21 mouse cellular contexts compared by ENCODE assay signal in genomic region chr13:93002456-93002855, GRCm38 (mm10).
A peak's percentile ranks its signal among the peaks of the same experiment; 100 is the strongest.
DNase-seq lines count a peak whose midpoint lies in the region; ATAC-seq and TF ChIP-seq lines count a peak whose summit lies in the region.
"Had no signal": no experiment of that assay in that cellular context is flagged by ENCODE, and none has a peak within 500 bp of the region (broad histone marks: within the 10 kb centered on the region; RNA-seq: fewer than 3 reads in every experiment).

No protein-coding gene starts in this region.

- no peak for TF ChIP-seq CTCF in cortical plate, adult 2 months (IDR thresholded peaks at IDR 0.05; ENCODE audit: extremely low read depth, insufficient read depth, low read length)

- peaks cover 1% of the 10 kb centered on the region; the same call in 1 of the 2 replicates for H3K4me1 ChIP-seq in cortical plate, adult 2 months (ENCODE audit: control insufficient read depth, insufficient read depth, low read length)
- H3K4me1 ChIP-seq: limb, embryonic 13.5 days; liver, embryonic 13.5 days; lung, embryonic 15.5 days had no signal

- DNase-seq in frontal cortex, postnatal 36 days (ENCODE audit: low spot score in 2 of 2), result peak; percentile 54 to 57
- no peak for DNase-seq in frontal cortex, postnatal 14 days (ENCODE audit: low spot score in 2 of 2)
- peak; percentile 56 to 71 for DNase-seq in left cerebral cortex, adult 18-20 months (ENCODE audit: low spot score in 2 of 2)
- DNase-seq in left cerebral cortex, postnatal 10 days (ENCODE audit: extremely low spot score in 1 of 2, low spot score in 2 of 2), result no peak
- DNase-seq in gastrocnemius, postnatal 36 days, result peak; percentile 34 to 70
- DNase-seq: cerebellum, adult 9-11 months; embryo, embryonic 11 days; forebrain, postnatal 0 days; heart, adult 2 months; heart, postnatal 4 days; kidney, adult 18-20 months; liver, embryonic 13.5 days; lung, postnatal 4 days; spleen, adult 18-20 months; thymus, postnatal 25 days had no signal

- intact Hi-C loops in left cerebral cortex, postnatal 10 days (cut with DNase I), result loop anchor here (5.0 kb wide), 1 partner anchor 60 kb away; no protein-coding TSS in a partner anchor
- intact Hi-C loops in gastrocnemius, postnatal 36 days (cut with DNase I), result no loop called here

- TF ChIP-seq POLR2A in cortical plate, adult 2 months (IDR thresholded peaks at IDR 0.05; ENCODE audit: extremely low read depth, insufficient read depth, low read length), result no peak

- H3K27ac ChIP-seq in cortical plate, adult 2 months (ENCODE audit: insufficient read depth, low read length), result peak overlapping the region; percentile 66
- H3K27ac ChIP-seq: heart, adult 2 months; heart, embryonic 15.5 days; kidney, postnatal 0 days; limb, embryonic 13.5 days; liver, embryonic 13.5 days; lung, embryonic 15.5 days had no signal

- no peak overlapping the region for H3K4me3 ChIP-seq in cortical plate, adult 2 months (ENCODE audit: insufficient read depth, low read length)
- H3K4me3 ChIP-seq: heart, adult 2 months; heart, embryonic 15.5 days; limb, embryonic 13.5 days; liver, embryonic 13.5 days; lung, embryonic 15.5 days had no signal

- ATAC-seq in erythroblast, adult 5-6 weeks (replicated peaks; ENCODE audit: low FRiP score, poor library complexity, severe bottlenecking), result no peak
- ATAC-seq: forebrain, postnatal 0 days had no signal

Comparison
In these comparisons a context has a peak if more than half of its experiments do, and no peak if none do; other contexts are left out.
1. DNase-seq: peak in frontal cortex, postnatal 36 days (2 of 2), left cerebral cortex, adult 18-20 months (2 of 2) and gastrocnemius, postnatal 36 days (2 of 2); none in frontal cortex, postnatal 14 days (0 of 2) and left cerebral cortex, postnatal 10 days (0 of 2).